ENCODE assay signal across 14 mouse cellular contexts in the genomic region with DNA sequence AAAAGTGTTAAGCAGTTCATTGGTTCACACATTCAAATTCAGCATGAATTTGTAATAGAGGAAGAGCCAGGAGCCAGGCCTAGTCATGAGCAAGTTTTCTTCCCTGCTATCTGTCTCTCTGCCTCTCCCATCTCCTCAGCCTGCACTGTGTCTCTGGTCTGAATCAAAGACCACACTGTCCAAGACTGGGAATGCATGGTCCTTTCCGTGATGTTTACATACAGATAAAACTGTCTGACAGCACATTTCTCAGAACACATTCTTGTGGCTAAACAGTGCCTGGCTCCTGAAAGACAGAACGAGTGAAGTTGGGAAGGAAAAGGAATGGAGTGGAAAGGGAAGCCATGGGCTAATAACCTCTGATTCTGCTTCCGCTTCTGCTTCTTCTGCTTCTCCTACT.
"Had no signal": no experiment of that assay in that cellular context is flagged by ENCODE, and none has a peak within 500 bp of the region (broad histone marks: within the 10 kb centered on the region; RNA-seq: fewer than 3 reads in every experiment).

No protein-coding gene starts in this region.

- H3K27me3 ChIP-seq: forebrain, embryonic 15.5 days; heart, embryonic 13.5 days; heart, embryonic 15.5 days; hindbrain, embryonic 13.5 days; hindbrain, embryonic 15.5 days; limb, embryonic 13.5 days; limb, embryonic 15.5 days had no signal

- H3K9me3 ChIP-seq: forebrain, embryonic 15.5 days; heart, embryonic 13.5 days; heart, embryonic 15.5 days; hindbrain, embryonic 13.5 days; hindbrain, embryonic 15.5 days; limb, embryonic 13.5 days; limb, embryonic 15.5 days had no signal

- H3K27ac ChIP-seq: forebrain, embryonic 15.5 days; heart, adult 2 months; heart, embryonic 13.5 days; heart, embryonic 15.5 days; hindbrain, embryonic 13.5 days; hindbrain, embryonic 15.5 days; hindbrain, postnatal 0 days; limb, embryonic 13.5 days; limb, embryonic 15.5 days had no signal

- DNase-seq: gastrocnemius, postnatal 14 days; gastrocnemius, postnatal 36 days; heart, adult 2 months had no signal

- H3K9ac ChIP-seq: forebrain, embryonic 15.5 days; forebrain, postnatal 0 days; heart, embryonic 13.5 days; heart, embryonic 15.5 days; hindbrain, embryonic 13.5 days; hindbrain, embryonic 15.5 days; limb, embryonic 13.5 days; limb, embryonic 15.5 days had no signal

- H3K4me1 ChIP-seq: forebrain, embryonic 15.5 days; heart, embryonic 13.5 days; heart, embryonic 15.5 days; hindbrain, embryonic 13.5 days; hindbrain, embryonic 15.5 days; limb, embryonic 13.5 days; limb, embryonic 15.5 days had no signal

- H3K36me3 ChIP-seq: forebrain, embryonic 15.5 days; heart, embryonic 13.5 days; heart, embryonic 15.5 days; hindbrain, embryonic 13.5 days; hindbrain, embryonic 15.5 days; limb, embryonic 13.5 days; limb, embryonic 15.5 days had no signal

- ATAC-seq: intestine, embryonic 16.5 days had no signal

- H3K4me3 ChIP-seq: forebrain, embryonic 15.5 days; heart, adult 2 months; heart, embryonic 13.5 days; heart, embryonic 15.5 days; hindbrain, embryonic 13.5 days; hindbrain, embryonic 15.5 days; limb, embryonic 13.5 days; limb, embryonic 15.5 days had no signal

- H3K4me2 ChIP-seq: forebrain, embryonic 15.5 days; heart, embryonic 11.5 days; heart, embryonic 13.5 days; heart, embryonic 15.5 days; hindbrain, embryonic 13.5 days; hindbrain, embryonic 15.5 days; limb, embryonic 13.5 days; limb, embryonic 15.5 days had no signal
